Mouse (Mus musculus) stomach, postnatal 0 days (tissue): ENCODE results near the gene Gcnt7.

Experiments
- CTCF ChIP-seq: IDR thresholded peaks from 2 replicates; pipeline ENCODE4 v1.5.1; 2016; ENCODE audit warnings: antibody characterized with exemption, low read depth, mild to moderate bottlenecking, moderate library complexity
- EP300 ChIP-seq: optimal IDR thresholded peaks from 2 replicates; pipeline ENCODE3; 2016; ENCODE audit warnings: antibody characterized with exemption

DNA sequence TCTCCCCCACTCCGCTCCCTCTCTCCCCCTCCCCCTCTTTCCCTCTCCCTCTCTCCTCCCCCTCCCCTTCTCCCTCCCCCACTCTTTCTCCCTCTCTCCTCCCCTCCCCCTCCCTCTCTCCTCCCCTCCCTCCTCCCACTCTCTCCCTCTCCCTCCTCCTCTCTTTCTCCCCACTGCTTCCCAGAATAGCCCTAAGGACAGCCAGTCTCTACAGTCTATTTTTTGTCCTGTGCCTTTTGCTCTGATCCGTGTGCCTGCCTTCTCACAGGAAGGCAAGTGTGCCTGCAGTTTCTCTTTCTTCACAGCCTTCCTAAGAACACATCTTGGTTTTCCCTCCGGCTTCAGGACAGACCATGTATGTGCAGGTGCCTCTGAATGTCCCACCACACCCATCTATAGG is 19.0 kb upstream of the Gcnt7 start:
- TF ChIP-seq CTCF (no peak), EP300 (no peak)
